Mouse (Mus musculus) thymus, postnatal 10 days (tissue): ENCODE data around the gene Pkd1.

ENCODE experiments used
- DNase-seq, 2 experiments: peaks; one replicate each; pipeline ENCODE4 v3.0.0; 2021; ENCODE audit warnings: low spot score in 2 of 2

Gene Pkd1

DNA sequence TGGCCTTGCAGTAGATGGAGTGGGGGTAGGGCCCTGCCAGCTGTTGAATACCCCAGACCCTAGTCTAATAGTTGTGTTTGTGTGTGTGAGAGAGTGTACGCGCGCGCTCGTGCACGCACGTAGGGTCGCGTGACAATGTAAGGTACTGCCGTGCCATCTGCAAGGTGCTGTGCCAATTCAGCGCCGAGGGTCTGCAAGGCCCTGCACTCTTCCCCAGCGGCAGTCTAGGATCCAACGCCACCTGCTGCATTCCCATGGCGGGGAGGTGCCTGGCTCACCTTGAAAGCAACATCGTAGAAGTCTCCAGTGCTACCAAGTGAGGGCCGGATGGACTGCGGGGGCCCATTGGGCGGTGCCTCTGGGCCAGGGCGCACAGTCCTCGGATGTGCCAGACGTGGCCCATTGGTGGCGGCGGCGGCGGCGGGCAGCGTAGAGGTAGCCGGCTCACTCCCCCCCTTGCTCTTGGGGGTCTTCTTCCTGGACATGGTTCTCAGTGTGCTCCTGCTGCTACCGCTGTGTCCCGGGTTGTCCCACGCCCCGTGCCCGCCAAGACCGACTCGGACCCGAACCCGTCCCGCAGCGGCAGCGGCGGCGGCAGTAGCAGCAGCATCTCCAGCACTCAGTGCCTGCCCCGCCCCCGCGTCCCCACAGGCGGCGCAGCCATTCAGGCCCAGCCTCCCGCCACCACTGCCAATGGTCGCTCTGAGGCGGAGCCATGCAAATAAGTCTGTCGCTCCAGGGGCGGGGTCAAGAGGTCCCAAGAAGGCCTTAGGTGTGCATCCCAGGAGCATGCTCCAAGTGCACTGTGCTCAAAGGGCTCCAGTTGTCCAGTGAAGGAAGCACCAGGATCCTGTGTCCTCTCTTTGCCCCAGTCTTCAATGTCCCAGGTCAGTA is 16.3 kb upstream of the Pkd1 start:
- DNase-seq = peak; percentile 75 to 77

DNA sequence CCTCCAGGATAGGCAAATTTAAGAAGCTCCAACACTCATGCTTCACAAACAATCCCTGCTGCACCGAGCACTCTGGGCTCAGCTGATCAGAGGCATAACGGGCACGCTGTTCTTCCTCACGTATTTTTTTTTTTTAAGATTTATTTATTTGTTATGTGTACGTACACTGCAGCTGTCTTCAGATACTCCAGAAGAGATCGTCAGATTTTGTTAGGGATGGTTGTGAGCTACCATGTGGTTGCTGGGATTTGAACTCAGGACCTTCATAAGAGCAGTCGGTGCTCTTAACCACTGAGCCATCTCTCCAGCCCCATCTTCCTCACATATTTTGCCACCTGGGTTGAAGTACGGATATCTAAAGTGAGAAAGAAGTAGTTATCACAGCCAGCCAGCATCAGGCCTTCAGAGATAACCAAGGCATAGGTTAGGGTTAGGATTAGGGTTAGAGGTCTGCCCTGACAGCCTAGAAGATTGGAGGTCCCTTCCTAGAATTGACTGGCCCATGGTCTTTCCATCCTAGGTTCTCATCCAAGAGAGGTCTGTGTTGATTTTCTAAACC is 15.4 kb upstream of the Pkd1 start, which contains the start of gene Rab26:
Rab26 (minus strand) TSS at position 51 of the 559 bp plus-strand sequence.
- DNase-seq = no peak

DNA sequence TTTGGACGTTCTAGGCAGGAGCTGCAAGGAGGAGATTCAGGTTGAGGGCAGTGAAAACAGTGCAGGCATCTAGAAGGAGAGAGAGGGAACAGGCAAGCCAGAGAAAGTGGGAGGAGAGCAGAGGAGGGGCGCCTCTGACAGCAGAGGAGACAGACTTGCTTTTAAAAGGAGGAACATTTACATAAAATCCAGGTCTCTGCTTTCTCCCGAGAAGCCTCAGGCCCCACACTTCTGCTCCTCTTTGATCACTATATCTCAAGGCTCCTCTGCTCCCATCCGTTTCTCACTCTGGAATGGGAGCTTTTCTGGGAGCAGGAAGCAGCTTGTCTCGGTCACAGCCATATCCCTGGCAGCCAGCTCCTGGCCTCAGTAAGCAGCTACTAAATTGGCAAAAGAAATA is 14.3 kb upstream of the Pkd1 start:
- no peak for DNase-seq

- DNase-seq = no peak
Measured at GRCm38 (mm10) chr17:24537536-24537935, 12.1 kb upstream of the Pkd1 start.

DNA sequence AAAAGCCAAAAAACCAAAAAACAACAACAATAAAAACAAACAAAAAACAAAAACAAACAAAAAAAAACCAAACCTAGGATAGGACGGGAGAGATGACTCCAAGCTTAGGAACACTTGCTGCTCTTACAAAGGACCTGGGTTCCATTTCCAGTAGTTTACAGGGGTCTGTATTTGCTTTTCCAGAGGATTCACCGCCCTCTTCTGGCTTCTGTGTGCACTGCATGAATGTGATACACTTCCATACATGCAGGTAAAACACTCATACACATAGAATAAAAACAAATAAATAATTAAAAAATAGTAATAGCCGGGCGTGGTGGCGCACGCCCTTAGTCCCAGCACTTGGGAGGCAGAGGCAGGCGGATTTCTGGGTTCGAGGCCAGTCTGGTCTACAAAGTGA is 10.7 kb upstream of the Pkd1 start:
- DNase-seq = peak; percentile 33 to 61

- peak; percentile 28 to 74 for DNase-seq
Measured at GRCm38 (mm10) chr17:24540375-24540774, 9.3 kb upstream of the Pkd1 start.

DNA sequence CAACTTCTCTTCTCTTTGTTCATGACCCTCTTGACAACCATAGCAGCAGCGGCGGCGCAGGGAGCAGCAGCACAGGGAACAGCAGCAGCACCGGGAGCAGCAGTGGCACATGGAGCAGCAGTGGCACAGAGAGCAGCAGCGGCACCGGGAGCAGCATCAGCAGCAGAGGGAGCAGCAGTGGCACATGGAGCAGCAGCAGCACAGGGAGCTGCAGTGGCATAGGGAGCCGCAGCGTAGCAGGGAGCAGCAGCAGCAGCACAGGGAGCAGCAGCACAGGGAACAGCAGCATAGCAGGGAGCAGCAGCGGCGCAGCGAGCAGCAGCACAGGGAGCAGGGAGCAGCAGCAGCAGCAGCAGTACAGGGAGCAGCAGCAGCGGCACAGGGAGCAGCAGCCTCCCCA is 5.0 kb upstream of the Pkd1 start:
- no peak for DNase-seq

DNA sequence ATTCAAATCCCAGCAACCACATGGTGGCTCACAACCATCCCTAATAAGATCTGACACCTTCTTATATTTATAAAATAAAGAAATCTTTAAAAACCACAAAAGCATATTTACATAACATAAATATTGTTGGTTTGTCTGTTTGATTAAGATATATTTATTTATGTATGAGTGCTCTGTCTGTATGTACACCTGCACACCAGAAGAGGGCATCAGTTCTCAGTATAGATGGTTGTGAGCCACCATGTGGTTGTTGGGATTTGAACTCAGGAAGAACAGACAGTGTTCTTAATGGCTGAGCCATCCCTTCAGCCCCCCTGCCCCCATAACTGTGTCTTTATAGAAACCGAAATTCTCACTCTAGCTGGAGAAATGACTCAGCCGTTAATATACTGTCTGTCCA is 4.4 kb upstream of the Pkd1 start:
- no peak for DNase-seq

DNA sequence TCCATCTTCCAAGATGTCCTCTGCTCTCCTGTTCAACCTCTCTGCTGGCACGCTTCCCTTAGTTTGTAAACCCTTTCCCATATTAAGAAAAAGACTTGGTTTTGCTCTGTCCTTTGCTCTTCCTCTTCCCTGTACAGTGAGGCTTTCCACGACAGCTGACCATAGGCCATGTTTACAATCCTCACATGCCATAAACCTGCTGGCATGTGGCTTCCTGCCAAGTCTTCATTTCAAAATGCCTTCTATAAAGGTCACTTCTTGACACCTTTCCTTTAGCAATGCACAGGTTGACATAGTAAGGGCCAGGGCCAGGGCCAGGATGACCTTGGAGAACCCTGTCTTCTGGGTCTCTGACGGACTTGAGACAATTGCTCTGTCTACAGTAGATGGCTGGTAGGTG is 3.4 kb upstream of the Pkd1 start:
- no peak for DNase-seq

GRCm38 (mm10) chr17:24548435-24548834 is 1.2 kb upstream of the Pkd1 start:
- DNase-seq = peak in 1 of 2 experiments; percentile 23

DNA sequence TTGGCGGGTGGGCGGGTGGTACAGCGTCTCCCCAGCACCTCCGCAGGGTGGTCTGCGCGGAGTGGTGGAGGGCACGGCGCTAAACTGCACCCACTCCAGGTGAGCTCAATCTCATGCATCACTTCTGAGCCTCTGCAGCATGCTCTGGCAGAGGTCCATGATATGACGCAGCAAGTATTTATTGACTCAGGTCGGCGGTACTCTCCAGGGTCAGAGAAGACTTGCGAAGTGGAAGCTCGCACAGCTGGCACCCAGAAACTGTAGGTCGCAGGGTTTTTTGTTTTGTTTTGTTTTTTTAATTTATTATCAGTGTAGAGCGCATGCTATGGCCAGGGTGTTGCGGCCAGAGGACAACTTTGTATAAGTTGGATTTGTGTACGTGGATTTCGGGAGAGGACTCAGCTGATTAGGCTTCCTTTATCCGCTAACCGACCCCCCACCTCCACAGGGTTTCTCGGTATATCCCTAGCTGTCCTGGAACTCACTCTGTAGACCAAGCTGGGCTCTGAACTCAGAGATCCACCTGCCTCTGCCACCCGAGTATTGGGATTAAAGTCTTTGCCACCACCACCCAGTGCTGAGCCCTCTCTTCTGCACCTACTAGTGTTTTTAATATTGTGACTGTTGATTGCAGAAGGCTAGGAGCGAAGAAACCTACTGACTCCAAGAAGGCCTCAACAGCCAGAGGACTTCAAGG is 565 bp upstream of the Pkd1 start:
- DNase-seq = peak; percentile 28 to 44

DNA sequence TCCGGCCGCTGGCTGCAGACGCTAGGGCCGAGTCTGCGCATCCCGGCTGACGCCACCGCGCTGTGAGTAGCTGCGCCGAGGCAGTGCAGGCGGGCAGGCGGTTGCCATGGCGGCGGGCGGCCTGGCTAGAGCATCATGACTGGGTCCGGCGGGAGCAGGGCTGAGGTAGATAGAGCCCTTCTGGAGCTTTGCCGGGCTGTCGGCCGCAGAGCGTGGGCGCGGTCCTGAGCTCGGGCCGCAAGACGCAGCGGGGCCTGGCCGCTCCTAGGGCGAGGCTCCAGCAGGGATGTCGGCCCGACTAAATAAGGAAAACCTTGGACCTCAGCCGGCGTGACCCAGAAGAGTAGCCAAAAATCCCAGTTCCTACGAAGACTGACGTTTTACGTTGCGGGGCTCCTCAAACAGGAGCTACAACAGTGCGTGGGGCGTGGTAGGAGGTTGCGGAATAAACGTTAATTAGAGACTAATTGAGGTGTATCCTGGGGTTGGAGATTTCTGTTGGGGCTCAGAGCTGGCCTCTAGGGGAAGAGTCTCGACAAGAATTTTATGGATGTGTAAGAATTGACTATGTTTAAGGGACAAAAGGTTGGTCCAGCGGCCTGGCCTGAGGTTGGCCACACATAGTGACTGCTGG is 899 bp downstream of the Pkd1 start:
- peak; percentile 48 to 58 for DNase-seq

- DNase-seq = no peak
Measured at GRCm38 (mm10) chr17:24551050-24551444, 1.4 kb downstream of the Pkd1 start.

- DNase-seq = no peak
Measured at GRCm38 (mm10) chr17:24557091-24557490, 7.5 kb downstream of the Pkd1 start.

- no peak for DNase-seq
Measured at GRCm38 (mm10) chr17:24558600-24559099, 9.0 kb downstream of the Pkd1 start.

- DNase-seq = no peak
Measured at GRCm38 (mm10) chr17:24559146-24559545, 9.5 kb downstream of the Pkd1 start.

GRCm38 (mm10) chr17:24560301-24561028 is 10.8 kb downstream of the Pkd1 start:
- no peak for DNase-seq

DNA sequence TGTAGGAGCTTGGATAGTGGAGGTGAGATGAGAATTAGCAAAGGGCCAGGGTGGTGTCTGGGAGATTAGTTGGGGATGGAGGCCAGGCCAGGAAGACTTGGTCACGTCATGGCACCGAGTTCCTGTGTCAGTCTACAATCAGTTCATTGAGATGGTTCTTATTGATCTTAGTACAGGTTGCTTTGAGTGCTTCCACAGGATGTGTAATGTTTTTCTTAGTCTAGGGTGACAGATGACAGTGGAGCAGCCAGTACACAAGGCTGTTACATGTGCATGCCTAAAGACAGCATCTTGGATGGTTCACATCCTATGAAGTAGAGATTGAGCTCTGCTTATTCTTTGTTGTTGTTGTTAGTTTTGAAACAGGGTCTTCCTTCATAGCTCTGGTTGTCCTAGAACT is 12.0 kb downstream of the Pkd1 start:
- no peak for DNase-seq

GRCm38 (mm10) chr17:24563638-24564037 is 14.0 kb downstream of the Pkd1 start:
- DNase-seq = no peak

DNA sequence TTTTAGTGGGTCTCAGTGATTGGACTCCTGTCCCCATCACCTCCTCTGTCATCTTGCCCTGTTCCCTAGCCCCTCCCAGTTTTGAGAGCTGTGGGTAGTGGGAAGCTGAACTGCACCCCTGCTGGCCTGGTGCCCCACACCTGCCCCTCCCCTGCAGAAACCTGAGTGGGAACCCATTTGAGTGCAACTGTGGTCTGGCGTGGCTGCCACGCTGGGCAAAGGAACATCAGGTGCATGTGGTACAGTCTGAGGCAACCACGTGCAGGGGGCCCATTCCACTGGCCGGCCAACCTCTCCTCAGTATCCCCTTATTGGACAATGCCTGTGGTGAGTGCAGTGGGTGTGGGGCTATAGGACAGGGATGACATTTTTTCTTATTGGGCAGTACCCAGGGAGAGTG is 14.8 kb downstream of the Pkd1 start:
- no peak for DNase-seq

GRCm38 (mm10) chr17:24565092-24565491 is 15.5 kb downstream of the Pkd1 start:
- DNase-seq = no peak
